Mouse (Mus musculus) spleen, postnatal 14 days (tissue): ENCODE results near the gene Tspan5.

Source experiments
- DNase-seq, 2 experiments: peaks; one replicate each; pipeline ENCODE4 v3.0.0; 2021 to 2022; ENCODE audit warnings: low spot score in 2 of 2

Tspan5 gene

DNA sequence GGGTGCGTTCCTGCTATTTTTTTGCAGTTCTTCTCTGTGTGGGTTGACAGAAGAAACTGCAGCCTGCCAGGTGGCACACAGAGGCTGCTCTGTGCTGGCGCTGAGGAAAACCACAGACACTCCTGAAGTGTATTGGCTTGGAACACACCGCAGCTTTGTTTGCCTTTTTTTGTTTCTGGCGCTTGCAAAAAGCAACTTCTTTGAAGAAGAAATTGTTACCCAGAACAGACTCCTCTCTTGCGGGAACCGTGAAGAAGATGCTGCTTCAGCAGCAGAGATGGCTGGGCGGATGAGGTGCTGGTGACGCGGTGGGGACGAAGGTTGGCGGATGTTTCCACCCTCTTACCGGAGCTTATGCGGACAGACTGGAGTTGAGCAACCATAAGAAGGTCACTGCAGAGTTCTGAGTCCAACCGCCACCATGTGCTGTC, 135.0 kb downstream of the Tspan5 start:
- no peak for DNase-seq

DNA sequence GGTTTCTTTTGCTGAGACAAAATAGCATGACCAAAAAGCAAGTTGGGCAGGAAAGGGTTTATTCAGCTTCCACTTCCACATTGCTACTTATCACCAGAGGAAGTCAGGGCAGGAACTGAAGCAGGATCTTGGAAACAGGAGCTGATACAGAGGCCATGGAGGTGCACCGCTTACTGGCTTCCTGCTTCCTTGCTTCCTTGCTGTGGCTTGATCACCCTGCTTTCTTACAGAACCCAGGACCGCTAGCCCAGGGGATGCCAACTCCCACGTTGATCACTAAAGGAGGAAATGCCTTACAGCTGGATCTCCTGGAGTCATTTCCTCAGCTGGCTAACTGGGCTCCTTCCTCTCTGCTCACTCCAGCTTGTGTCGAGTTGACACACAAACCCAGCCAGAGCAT, 135.7 kb downstream of the Tspan5 start:
- DNase-seq, result no peak

DNA sequence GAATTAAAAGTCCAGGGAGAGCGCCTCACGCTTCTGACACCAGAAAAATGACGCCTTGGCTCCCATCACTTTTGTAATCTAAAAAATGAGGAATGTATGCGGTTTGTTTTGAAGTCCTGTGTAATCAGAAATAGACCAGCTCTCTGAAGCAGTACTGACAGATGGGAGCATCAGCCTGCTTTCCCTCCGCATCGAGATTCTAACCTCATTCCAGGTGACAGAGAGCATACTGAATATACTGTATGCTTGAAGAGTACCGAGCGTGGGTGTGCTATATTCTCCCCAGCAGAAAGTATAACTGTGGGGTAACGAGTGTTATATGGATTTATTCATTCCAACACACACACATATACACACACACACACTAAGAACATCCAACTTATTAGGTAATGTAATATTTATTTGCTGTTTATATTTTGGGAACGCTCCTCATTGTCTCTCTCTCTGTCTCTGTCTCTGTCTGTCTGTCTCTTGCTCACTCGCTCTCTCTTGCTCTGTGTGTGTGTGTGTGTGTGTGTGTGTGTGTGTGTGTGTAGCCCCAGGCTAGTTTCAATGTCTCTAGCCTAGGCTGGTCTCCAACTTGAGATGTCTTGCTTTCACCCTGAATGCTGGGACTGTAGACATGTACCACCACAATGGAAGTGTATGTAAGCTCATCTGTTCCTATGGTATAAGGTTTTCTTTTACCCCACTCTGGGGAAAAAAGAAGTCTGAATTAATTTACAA, 139.2 kb downstream of the Tspan5 start:
- no peak for DNase-seq

DNA sequence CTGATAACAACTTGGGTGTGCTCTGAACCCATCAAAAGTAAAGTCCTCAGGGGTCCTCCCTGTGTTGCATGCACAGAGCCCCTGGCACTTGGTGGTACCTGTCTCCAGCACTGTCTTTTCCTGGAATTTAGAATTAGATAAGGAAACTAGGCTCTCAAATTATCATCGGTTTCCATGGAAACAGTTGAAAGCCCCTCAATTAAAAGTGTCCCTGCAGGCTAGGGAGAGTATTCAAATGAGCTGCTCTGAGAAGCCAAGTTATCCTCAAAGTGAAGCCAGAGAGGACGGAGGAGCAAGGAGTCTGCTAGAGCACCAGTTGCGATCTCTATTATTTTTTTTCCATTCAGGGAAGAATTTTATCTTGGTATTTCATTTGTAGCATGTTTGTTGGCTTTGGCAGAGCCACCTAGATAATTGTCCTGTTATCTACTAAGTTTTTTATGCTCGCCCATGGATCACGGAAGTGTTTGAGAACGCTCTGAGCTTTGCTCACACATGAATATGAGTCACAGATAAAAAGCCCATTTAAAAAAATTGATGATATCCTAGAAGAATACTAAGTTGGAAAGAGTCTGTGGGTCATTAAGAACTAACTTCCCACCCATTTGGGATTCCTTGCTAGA, 139.8 kb downstream of the Tspan5 start:
- no peak for DNase-seq

DNA sequence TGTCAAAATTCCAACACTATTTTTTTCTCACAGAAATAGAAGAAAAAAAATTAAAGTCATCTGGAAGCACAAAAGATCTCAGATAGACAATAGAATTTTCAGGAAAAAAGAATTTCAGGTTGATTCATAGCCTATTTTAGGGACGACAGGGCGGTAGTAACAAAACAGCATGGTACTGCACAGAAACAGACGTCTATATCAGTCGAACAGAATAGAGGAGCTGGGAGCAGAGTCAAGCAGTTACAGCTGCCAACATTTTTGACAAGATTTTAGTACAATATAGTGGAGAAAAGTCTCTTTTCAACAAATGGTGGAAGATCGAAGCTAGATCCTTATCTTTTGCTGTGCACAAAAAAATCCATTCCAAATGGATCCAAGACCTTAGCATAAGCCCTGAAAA, 144.1 kb downstream of the Tspan5 start:
- no peak for DNase-seq

DNA sequence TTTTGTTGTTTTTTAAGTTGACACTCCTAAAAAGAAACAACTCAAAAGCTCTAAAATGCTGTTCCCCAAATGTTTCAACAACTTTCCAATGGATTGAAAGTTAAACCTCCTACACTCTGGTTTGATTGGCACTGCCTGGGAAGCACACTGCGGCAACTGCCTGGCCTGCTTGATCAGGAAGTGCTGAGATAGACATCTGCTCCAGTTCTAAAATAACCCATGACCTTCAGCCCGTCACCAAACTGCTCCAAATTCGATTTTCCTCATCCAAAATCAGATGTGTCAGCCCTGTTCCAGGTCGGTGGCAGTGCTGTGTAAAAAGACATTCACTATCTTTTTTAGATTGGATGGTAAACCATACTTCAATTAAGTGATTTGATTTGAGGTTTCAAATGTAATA, 147.2 kb downstream of the Tspan5 start:
- no peak for DNase-seq

DNA sequence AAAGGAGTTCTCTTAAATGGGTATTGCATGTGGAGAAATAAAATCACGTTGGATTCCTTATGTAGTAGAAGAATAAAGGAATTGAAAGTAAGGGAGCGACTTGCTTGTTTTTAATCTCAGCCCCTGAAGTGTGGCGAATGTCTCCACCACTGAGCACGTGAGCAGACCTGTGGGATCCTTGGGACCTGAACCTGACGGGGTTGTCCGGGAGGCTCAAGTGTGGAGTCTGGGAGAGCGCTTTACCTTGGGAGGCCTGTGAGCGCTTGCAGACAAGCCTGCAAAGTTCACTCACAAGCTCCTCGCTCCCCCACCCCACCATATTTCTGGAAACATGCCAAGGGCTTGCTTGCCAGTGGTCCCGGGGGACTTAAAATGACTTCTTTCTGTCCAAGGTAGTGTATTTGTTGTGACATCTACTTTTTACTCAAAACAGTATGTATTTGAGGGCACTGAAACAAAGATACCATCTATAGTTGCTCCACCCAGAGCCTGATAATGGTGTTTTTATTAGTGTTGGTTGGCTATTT, 147.8 kb downstream of the Tspan5 start:
- DNase-seq, result no peak

DNA sequence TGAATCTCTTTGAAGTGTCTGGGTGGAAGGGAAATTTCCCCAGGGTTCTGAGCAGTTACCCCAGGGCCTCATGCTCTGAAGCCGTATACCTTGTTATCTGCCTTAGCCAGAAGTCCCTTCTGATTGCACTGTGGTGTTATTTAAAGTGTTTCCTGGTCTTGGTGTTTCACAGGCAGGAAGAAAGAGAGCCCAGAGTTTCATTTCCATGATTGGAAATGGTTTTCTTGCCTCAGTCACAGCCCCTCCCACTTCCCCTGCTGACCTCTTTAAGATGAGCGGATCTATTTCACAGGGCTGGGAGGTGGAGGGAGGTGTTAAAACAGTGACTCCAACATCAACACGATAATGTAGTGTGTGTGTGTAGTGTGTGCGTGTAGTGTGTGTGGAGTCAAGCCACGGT, 151.5 kb downstream of the Tspan5 start:
- DNase-seq, result no peak

DNA sequence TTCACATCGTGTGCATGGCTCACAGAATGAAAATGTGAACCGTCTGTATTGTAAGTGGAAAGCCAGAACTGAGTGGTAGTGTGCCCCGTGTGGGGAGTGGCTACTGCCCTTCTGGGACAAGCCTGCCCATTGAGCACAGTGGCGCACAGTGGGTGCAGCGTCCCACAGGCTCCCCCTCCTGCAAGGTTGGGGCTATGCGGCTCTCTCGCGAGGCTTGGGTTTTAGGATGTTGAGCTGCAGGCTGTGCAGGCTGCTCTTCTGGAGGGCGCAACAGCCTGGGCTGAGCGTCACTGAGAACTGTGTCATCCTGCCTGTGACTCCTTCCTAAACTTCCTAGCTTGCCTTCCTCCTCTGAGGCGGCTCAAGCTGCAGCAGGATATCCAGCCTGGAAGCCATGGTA, 155.5 kb downstream of the Tspan5 start:
- no peak for DNase-seq

DNA sequence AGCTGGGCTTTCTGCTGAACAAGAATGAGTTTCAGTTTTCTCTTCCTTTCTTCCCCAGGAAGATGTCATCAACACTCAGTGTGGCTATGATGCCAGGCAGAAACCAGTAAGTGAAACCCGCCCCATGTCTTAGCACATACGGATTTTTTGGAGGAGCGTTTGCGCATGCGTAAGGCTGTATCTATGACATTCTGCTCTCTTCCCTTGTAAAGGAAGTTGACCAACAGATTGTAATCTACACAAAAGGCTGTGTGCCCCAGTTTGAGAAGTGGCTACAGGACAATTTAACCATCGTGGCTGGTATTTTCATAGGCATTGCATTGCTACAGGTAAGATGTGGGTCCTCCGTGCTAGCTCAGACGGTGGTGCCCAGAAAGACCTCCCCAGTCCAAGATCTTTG, 156.1 kb downstream of the Tspan5 start:
- no peak for DNase-seq

DNA sequence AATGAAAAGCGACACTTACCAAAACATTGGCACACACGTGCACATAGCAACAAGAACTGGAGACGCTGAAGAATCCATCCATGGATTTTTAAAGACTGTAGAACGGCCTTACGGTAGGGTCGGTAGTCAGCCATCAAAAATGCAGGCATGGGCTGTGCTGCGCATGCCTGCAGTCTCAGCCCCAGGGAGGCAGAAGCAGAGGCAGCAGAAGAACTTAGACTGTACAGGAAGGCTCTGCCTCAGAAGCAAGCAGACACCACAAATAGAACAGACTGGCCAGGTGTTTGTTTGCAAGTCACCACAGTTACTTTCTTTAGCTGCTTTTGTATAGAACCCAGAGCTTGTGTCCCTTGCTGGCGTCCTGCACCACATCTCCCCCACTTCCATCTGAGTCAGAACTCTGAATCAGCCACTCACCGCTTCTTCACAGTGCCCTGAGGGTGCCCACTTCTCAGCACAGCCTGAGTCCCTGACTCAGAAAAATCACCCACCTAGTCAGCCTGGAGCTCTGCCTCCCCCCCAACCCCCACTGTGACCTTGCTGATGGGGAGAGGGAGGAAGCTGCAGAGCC, 158.7 kb downstream of the Tspan5 start:
- DNase-seq, result no peak

DNA sequence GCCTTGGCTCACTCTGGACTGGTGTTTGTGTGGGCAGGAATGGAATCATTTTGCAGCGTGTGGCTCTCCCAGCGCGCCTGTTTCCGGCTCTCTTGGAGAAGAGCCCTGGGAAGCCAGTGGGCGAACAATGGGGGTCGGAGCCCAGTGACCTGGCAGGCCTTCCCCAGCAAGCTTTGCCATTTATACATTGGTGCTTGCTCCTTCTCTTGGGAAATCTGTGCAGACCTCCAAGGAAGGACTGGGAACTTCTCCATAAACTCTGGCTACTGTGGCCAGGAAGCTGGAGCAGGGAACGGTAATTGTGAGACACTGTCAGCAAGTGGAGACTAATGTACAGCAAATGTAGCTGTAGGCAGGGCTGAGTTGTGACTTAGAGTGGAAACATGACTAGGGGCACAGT, 163.7 kb downstream of the Tspan5 start:
- no peak for DNase-seq

DNA sequence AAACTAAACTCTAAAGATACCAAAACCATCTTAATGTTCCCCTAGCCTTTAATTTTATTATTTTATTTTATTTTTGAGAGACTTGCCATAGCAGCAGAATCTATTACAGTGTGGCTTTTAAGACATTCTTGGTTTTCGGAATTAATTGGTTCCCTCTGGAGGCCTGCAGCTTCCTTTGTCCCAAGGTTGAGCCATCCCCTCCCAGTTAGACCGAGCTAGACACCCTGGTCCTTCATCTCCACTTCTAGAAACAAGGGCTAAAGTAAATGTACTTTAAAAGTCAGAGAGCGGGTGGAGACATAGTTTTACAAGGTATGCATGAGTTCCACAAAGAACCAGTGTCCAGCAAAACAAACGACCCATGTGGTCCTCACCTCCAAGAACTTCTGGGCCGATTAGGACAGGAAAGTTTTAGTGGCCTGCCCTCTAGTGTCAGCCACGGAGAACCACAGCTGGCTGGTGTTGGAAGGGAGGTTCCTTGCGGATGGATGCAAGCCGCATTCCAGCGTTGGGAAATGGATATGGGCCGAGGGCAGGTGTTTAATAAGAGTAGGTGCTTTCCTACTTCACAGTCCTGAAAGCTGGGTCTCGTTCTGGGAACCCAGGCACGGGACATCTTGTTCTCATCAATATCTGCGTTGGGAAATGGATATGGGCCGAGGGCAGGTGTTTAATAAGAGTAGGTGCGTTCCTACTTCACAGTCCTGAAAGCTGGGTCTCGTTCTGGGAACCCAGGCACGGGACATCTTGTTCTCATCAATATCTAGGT, 164.3 kb downstream of the Tspan5 start:
- no peak for DNase-seq

DNA sequence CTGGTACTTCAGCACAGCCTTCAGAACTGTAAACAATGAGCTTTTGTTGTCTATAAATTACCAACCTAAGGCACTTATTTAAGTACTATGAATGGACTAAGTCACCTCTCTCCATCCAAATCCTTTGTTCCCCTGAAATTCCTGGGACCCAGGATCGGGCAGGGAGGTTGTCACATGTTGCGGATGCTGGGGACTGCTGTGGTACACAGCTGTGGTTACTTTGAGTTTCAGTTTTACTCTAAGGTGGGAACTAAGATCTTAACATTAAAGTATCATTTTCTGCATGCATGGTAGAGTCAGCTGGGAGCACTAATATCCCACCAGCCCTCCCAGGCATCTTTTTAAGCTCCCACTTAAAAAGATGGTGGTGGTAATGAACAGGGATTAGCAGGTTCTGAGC, 167.3 kb downstream of the Tspan5 start:
- no peak for DNase-seq

DNA sequence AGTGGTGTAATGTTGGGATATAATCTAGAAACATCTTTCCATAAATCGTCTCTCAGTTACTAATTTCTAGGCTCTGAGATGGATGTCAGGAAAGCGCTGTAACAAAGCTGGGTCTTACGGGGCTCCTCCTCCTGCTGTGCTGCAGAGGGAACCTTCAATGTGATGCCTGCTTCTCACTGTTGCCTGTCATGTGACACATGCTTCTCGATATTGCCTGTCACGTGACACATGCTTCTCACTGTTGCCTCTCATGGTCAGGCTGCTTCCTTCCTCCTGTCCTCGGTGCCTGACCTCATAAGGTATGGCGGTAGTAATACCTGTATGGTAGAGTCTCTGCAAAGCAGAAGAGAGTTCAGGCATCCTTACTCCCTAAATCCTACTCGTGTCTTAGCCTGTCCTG, 170.5 kb downstream of the Tspan5 start:
- DNase-seq, result no peak

DNA sequence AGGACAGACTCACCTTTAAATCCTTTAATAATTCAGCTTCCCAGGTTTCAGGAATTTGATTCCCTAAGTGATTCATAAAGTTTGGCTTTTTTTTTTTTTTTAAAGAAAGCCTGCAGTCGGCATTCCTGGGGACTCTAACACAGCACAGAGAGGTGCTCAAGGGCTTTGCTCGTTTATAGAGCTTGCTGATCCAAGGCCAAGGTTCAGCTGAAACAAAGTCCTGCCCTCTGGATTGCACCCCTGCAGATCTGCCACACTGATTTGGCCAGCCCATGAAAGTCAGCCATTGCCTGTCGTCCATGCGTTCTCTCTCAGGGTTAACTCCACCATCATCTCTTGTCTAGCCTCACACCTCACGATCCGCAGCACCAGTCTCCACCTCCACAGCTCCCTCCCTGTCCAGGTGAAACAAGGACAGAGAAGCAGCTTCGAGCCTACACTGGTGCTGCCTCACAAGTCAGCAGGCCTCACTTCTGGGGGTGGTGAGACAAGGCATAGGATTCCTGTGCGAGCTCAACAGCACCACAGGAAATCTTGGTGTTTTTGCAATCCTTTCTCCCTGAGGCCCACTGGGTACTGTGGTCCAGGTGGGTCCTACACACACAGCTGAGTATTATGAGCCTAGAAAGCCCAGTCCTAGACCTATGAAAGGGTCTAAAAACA, 172.8 kb downstream of the Tspan5 start:
- no peak for DNase-seq

DNA sequence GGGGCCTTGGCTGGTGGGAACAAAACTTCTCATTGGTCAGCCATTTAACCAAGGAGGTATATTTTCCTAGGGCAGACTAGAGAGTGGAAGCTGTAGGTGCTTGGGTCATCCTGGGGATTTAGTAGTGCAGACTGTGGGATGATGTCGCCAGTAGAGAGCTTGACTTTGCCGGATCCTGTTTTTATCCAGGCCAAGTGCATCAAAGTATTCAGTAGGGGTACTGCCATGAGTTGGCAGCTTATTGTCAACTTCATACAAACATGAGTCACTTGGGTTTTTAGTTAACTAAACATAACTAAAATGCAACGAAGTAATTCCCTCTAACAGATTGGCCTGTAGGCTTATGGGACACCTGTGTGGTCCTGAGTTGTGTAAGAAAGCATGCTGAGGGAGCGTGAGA, 174.6 kb downstream of the Tspan5 start:
- DNase-seq, result no peak

DNA sequence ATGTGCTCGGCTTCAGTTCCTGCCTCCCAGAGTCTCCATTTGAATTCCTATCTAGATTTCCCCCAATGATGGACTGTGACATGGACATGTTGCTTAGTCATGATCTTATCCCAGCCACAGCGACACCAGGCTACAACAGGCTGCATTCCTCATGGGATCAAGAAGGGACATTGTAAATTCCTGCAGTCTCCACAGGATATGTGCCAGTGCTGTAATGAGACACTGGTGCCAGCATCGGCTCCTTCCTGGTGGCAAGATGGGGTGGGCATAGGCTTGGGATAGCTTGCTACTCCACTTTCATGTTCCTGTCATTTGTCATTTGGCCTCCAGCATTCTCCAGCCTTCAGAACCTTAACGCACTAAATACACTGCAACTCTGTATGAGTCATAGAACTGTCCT, 175.0 kb downstream of the Tspan5 start:
- DNase-seq, result no peak

DNA sequence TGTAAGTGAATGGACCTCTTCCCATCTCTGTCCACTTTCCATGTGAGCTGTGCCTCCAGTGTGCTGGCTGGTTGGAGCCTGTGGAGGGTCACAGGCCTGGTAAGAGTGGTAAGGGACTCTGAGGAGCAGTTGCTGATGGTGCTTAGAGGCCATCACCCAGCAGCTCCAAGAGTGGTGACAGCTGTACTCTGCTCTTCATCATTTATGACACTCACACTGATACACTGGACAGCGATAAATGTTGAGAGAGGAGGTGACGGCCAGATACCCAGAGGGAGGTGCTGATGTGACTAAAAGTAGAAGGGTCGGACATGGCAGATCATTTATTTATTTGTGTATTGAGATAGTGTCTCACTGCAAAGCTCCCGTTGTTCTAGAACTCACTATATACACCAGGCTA, 176.2 kb downstream of the Tspan5 start:
- no peak for DNase-seq

DNA sequence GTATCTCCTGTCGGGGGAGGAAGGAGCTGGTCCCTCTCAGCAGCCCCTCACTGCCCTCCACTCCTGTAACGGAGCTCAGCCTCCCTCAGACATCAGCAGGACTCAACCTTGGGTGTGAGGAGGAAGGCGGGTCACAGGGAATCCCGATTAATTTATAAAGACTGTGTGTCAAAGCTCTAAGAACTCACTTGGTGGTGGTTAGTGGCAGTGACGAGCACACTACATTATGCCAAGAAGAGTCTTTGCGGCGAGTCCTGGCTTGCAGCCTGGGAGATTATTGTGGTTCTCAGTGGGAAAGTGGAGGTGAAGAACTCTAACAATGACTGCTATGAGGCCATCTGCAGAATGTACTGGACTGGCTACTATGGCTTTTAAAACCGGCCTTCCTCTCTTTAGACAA, 184.2 kb downstream of the Tspan5 start:
- DNase-seq, result no peak

DNA sequence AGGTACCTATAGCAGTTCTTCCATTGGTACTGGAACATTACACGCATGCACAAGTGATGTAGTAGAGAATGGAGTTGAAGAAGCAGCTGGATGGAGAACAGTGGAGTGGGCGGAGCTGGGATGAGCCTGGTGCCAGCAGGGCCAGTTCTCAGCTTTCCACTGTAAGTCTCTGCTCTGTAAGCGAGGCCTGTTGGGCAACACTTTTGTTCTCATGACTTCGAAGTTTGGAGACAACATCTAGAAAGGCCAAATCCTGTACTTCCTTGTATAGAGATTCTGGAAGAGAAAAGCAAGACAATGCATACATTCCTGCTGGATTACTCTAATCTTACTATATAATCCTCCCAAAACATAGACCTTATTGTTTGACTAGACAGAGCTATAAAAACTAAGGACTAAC, 185.4 kb downstream of the Tspan5 start:
- DNase-seq, result no peak

DNA sequence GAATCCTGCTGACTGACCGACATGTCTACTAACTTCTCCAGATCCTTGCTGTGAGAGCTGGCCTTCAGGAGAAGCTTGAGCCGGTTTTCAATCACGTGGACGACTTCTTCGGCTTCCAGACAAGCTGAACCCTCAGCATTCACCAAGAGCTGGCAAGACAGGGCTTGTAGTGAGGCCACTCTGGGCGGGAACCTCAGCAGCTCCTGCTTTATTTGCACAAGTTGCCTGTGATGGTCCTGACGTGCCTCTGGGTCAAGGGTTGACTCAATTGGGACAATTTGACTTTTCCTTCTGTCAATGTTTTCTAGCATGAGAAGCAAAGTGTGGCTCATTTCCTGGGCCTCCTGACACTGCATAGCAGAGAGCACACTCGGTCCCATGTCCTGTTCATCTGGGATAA, 194.8 kb downstream of the Tspan5 start:
- no peak for DNase-seq
